Mouse (Mus musculus) MEL (cell line): ENCODE data around the gene Aebp1.

ENCODE experiments used
- CTCF ChIP-seq, 3 experiments: IDR thresholded peaks in 2 of 3; conservative IDR thresholded peaks in 1 of 3; 2 replicates each; pipeline ENCODE4 v1.5.1; 2011 to 2012; ENCODE audit warnings: low read length in 3 of 3, low read depth in 2 of 3, mild to moderate bottlenecking in 2 of 3, improper control_type of control experiment in 1 of 3, inconsistent platforms in 1 of 3, mixed read lengths in 1 of 3, moderate library complexity in 1 of 3; ENCODE audit not compliant: control insufficient read depth in 1 of 3, insufficient read depth in 1 of 3, poor library complexity in 1 of 3, severe bottlenecking in 1 of 3
- ELF1 ChIP-seq: IDR thresholded peaks from 2 replicates; pipeline ENCODE4 v1.6.1; 2014; ENCODE audit warnings: low read depth, mild to moderate bottlenecking, inconsistent platforms, low read length, improper control_type of control experiment, moderate library complexity
- EP300 ChIP-seq, 2 experiments: IDR thresholded peaks; 2 replicates each; pipeline ENCODE4 v1.6.1; 2011; ENCODE audit warnings: improper control_type of control experiment in 2 of 2, low read length in 2 of 2, low read depth in 1 of 2, mild to moderate bottlenecking in 1 of 2
- USF1 ChIP-seq: IDR thresholded peaks from 2 replicates; pipeline ENCODE4 v1.6.1; 2014; ENCODE audit warnings: low read depth, mild to moderate bottlenecking, inconsistent platforms, low read length, improper control_type of control experiment, moderate library complexity

- TF ChIP-seq EP300 (IDR thresholded peaks at IDR 0.05; ENCODE audit: low read depth in 1 of 2, low read length in 2 of 2) (no peak), CTCF (IDR thresholded peaks at IDR 0.05 in 2 of 3, conservative IDR thresholded peaks at IDR 0.05 in 1 of 3; ENCODE audit: control insufficient read depth in 1 of 3, insufficient read depth in 1 of 3, low read depth in 2 of 3, low read length in 3 of 3, poor library complexity in 1 of 3, severe bottlenecking in 1 of 3) (no peak), ELF1 (no peak), USF1 (no peak)
Measured at GRCm38 (mm10) chr11:5916178-5916548, 54.4 kb downstream of the Aebp1 start.
